Mouse (Mus musculus): ENCODE measurements at regions not wholly inside any gene's neighbourhood (a gene's known extent, or its start where the extent isn't known, plus 50 kb on each side); places are given as distances from the start of the nearest gene placed in this dataset.
"Not testable (repeated sequence)": the region's sequence is repeated elsewhere in the genome, so short reads cannot be mapped to it uniquely, and the experiment has no call there.

GRCm38 (mm10) chr10:99320797-99321196 is 57.8 kb downstream of the Dusp6 start:
- no peak for DNase-seq (ENCODE audit: low read depth)

- DNase-seq (ENCODE audit: low read depth), result no peak
Measured at GRCm38 (mm10) chr10:99323358-99323757, 60.3 kb downstream of the Dusp6 start.

GRCm38 (mm10) chr10:99327501-99327900 is 64.5 kb downstream of the Dusp6 start:
- DNase-seq (ENCODE audit: low read depth), result no peak

DNA sequence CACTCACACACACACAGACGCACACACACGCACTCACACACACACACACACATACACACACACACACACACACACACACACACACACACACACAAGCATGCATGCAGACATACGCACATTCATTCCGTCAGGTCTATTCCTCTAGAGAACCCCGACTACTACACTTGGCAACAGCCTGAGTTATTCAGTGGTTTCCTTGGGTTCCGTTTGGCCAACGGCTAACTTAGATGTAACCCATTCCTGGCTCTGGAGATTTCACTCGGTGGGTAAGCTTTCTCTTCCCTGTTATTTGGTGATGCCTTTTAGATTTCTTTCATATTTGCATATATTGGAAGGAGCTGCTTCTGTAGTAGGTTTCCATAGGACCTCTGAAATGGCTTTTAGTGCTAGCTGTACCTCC is 65.5 kb downstream of the Dusp6 start:
- no peak for DNase-seq (ENCODE audit: low read depth)

- DNase-seq (ENCODE audit: low read depth), result no peak
Measured at GRCm38 (mm10) chr10:99329469-99329868, 66.4 kb downstream of the Dusp6 start.

DNA sequence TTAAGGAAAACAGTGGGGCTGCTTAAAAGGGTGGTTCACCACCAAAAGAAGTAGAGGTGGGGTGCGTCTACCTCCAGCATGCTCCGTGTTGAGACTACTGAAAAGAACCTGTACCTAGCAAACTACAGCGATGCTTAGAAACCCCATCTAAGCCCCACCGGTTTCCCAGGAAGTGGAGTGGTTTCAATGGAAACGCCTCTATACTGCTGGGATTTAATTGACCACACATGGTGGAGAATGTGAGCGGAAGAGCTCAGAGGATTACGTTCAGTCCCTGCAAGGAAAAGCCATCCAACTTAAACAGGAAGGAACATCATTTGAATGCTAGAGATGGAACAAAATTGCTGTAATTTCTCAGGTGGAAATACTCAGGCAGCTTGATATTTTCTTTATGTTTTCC is 67.5 kb downstream of the Dusp6 start:
- no peak for DNase-seq (ENCODE audit: low read depth)

GRCm38 (mm10) chr10:99331876-99332275 is 68.8 kb downstream of the Dusp6 start:
- DNase-seq (ENCODE audit: low read depth), result no peak

GRCm38 (mm10) chr10:99333831-99334230 is 70.8 kb downstream of the Dusp6 start:
- no peak for DNase-seq (ENCODE audit: low read depth)

DNA sequence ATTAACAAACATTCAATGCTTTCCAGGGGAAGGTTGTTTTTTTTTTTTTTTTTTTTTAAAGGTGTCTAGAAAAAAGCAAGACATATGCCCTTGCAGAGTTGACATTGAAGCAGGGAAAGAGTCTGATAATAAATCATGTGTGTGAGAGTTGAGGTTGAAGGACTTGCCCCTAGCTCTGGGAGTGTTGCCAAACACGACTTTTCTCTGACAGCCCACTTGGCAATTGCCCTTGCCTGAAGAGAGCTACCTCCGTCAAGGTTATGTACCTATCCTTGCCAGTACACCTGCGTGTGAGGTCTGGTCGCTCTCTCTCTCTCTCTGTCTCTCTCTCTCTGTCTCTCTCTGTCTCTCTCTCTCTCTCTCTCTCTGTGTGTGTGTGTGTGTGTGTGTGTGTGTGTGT is 73.1 kb downstream of the Dusp6 start:
- DNase-seq (ENCODE audit: low read depth), result no peak

- DNase-seq (ENCODE audit: low read depth), result not testable (repeated sequence)
Measured at GRCm38 (mm10) chr10:99338790-99339189, 75.8 kb downstream of the Dusp6 start.

GRCm38 (mm10) chr10:99339291-99339912 is 76.4 kb downstream of the Dusp6 start:
- not testable (repeated sequence) for DNase-seq (ENCODE audit: low read depth)

GRCm38 (mm10) chr10:99340057-99340456 is 77.0 kb downstream of the Dusp6 start:
- DNase-seq (ENCODE audit: low read depth), result not testable (repeated sequence)

GRCm38 (mm10) chr10:99349125-99349716 is 86.2 kb downstream of the Dusp6 start:
- no peak for DNase-seq (ENCODE audit: low read depth)

DNA sequence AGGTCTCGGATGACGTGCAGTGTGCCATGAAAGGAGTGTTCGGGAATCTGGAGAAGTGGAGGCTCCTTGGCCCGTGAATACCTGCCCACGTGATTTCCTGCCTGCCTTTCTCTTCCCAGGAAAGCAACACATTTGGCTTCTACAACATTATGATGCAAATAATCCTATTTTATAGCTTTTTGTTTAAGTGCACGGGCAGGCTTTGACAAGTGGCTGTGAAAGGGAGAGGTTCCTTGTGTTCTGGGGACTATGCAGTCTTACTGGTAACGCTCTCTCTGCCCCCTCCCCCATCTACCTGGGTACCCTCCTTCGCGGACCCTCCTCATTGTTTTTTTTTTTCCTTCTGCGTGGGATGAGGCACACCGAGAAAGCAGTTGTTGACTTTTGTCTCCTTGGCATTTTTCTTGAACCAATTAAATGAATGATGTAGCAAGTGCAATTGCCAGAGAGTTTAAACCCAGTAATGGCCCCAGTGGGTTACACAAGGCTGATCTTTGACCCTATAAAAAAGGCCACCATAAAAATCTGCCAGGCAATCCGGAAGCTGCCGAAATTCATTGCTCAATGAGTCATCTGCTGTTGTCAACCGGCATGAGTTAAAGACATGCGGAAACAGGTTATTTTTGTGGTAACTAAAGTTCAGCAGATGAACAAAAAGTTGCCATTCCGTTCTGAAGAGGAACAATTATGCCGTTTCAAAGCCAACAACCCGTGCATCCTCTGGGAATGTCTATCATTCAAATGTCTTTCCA is 90.7 kb downstream of the Dusp6 start:
- peak; percentile 46 for DNase-seq (ENCODE audit: low read depth)

DNA sequence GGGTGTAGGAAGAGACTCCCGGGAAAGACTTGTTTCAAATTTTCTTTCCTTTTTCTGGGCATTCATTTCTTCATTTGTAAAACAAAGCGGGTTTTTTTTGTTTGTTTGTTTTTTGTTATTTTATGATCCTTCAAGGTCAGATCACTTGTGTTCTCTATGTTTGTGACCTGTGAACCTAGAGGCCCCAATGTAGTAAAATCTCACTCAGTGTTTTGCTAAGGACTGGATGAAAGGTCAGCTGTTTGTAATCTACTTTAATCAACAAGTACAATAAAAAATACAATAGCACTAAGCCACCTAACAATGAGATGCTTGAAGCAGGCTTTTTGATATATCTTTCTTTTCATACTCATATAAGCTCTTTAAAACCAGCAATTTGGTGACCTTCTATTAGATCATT is 91.3 kb downstream of the Dusp6 start:
- no peak for DNase-seq (ENCODE audit: low read depth)

DNA sequence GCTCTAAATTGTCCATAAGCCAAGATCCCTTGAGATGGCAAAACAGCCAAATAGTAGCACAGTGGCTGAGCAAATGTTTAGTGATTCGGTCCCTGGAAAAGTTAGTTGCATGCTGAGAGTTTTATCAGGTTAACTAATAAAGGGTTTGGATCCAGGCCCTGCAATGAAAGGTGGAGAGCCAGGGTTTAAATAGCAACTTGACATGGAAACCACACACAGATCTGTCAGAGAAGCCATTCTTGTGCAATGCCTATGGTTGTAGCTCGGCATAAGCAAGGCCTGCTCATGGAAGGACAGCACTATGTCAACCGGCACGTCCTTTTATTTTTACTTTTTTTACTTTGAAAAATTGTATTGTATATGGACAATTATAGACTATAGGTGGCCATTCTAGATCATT is 92.3 kb downstream of the Dusp6 start:
- no peak for DNase-seq (ENCODE audit: low read depth)

DNA sequence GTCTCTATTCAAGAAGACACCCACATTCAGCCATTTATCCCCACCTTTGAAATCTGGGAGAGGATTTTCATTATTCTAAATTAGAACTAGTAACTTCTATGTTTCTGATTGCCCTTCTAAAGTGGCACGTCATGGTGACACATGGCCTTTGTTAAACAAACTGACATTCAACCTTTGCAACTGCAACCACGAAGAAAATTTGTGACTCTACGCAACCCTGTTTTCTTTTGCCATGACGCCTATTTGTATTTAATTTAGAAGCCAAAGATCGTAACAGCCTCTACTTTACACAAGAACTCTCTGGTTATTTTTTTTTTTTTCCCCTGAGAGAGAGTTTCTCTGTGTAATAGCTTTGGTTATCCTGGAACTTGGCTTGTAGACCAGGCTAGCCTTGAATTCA is 93.2 kb downstream of the Dusp6 start:
- no peak for DNase-seq (ENCODE audit: low read depth)

GRCm38 (mm10) chr10:99356883-99357282 is 93.9 kb downstream of the Dusp6 start:
- DNase-seq (ENCODE audit: low read depth), result no peak

GRCm38 (mm10) chr10:99357347-99357746 is 94.3 kb downstream of the Dusp6 start:
- no peak for DNase-seq (ENCODE audit: low read depth)

- no peak for DNase-seq (ENCODE audit: low read depth)
Measured at GRCm38 (mm10) chr10:99358256-99358655, 95.2 kb downstream of the Dusp6 start.

DNA sequence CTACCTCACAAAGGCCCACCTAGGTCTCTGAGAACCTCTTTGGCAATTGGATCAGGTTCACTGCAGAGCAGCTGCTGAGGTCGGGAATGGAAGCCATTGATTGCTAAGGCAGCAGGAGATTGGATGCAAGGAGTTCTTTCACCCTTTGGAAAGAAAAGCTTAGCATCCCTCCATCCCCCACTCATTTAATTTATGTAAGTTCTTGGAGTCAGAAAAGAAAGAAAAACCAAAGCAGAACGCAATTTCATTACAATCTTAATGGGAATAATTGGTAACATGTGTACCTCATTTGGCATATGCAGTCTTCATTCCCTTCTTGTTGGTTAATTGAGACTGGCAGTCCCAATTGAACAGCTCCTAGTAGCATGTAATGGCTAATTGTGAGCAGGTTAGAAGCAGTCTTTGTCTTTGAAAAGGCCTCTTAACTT is 96.4 kb downstream of the Dusp6 start:
- no peak for DNase-seq (ENCODE audit: low read depth)

GRCm38 (mm10) chr10:99360601-99361000 is 97.6 kb downstream of the Dusp6 start:
- not testable (repeated sequence) for DNase-seq (ENCODE audit: low read depth)

GRCm38 (mm10) chr10:99366162-99366561 is 103.1 kb downstream of the Dusp6 start:
- no peak for DNase-seq (ENCODE audit: low read depth)

Measured in naive thymus-derived CD4-positive, alpha-beta T cell, adult 2 months (primary cell).